Mouse (Mus musculus) ES-Bruce4 (cell line): ENCODE measurements at regions not wholly inside any gene's neighbourhood (a gene's known extent, or its start where the extent isn't known, plus 50 kb on each side); places are given as distances from the start of the nearest gene placed in this dataset.
A peak's percentile ranks its signal among the peaks of the same experiment; 100 is the strongest.

Experiments
- H3K27ac ChIP-seq: 2 replicates; pipeline ENCODE4 v1.5.1; 2012; ENCODE audit warnings: low read length, inconsistent platforms; ENCODE audit not compliant: insufficient read depth
- H3K27me3 ChIP-seq: 2 replicates; pipeline ENCODE4 v1.6.1; 2012; ENCODE audit warnings: mild to moderate bottlenecking, low read length, inconsistent platforms; ENCODE audit not compliant: control insufficient read depth, poor library complexity, insufficient read depth, severe bottlenecking
- H3K36me3 ChIP-seq: 2 replicates; pipeline ENCODE4 v1.6.1; 2012; ENCODE audit warnings: inconsistent platforms, mild to moderate bottlenecking, low read length, moderate library complexity; ENCODE audit not compliant: control insufficient read depth, poor library complexity, insufficient read depth, severe bottlenecking
- H3K4me1 ChIP-seq: one replicate; pipeline ENCODE4 v1.8.1; 2011; ENCODE audit warnings: low read length; ENCODE audit not compliant: control insufficient read depth, insufficient read depth
- H3K4me3 ChIP-seq: 2 replicates; pipeline ENCODE4 v1.5.1; 2011; ENCODE audit warnings: low read depth, mild to moderate bottlenecking, low read length
- H3K9ac ChIP-seq: 2 replicates; pipeline ENCODE4 v1.6.1; 2012; ENCODE audit warnings: low read depth, mild to moderate bottlenecking, inconsistent platforms; ENCODE audit not compliant: poor library complexity, severe bottlenecking
- H3K9me3 ChIP-seq: replicated peaks from 2 replicates; pipeline ENCODE4 v1.6.1; 2012; ENCODE audit warnings: mild to moderate bottlenecking, low read length, inconsistent platforms; ENCODE audit not compliant: control insufficient read depth, poor library complexity, insufficient read depth, severe bottlenecking
- CTCF ChIP-seq: IDR thresholded peaks from one replicate; pipeline ENCODE4 v1.8.1; 2011; ENCODE audit warnings: low read depth, low read length
- EP300 ChIP-seq: IDR thresholded peaks from 2 replicates; pipeline ENCODE4 v1.6.1; 2011; ENCODE audit warnings: low read depth, low read length; ENCODE audit not compliant: insufficient read depth
- POLR2A ChIP-seq: IDR thresholded peaks from one replicate; pipeline ENCODE4 v1.8.1; 2011; ENCODE audit warnings: low read length; ENCODE audit not compliant: insufficient read depth

DNA sequence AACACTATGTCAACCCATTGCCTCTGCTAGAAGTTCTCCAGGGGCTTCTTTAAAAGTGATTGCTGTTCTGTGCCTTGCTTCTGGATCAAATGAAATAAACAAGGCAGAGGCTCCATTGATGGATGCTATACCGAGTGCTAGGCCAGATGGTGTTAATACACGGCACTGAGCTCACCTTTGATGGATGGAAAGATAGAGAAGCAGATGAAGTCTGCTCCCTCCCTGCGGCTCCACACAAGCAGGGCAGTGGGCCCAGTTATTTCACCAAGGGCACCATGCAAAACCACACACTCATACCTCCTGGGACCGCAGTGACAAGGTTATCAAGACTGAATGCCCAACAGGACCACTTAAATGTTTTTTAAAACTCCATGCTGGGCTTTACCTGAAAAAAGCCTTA lies 2778.7 kb downstream of the 9330182O14Rik start:
- Histone ChIP-seq H3K4me3 (no peak overlapping the region), H3K36me3 (no peaks in the 10 kb centered on the region), H3K27me3 (no peaks in the 10 kb centered on the region), H3K4me1 (no peaks in the 10 kb centered on the region), H3K9me3 (no peaks in the 10 kb centered on the region), H3K27ac (no peak overlapping the region), H3K9ac (no peak overlapping the region)
- TF ChIP-seq POLR2A: no peak
- no peak for TF ChIP-seq CTCF
- no peak for TF ChIP-seq EP300

DNA sequence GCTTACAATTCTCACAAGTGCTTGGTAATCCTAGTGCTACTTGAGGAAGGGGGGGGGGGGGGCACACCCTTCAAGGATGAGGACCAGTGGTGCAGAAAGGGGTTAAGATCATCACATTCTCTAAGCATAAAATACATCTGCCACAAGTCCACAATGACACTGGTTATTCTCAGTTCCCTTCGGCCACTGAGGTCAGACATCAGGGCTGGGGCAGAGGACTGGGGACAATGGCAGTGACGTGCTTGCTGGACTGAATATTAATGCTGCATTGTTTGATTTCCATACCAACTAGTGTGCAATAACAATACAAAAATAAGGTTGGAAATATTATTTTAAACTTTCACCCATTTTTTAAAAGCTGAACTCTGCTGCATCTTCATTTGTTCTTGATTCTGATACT lies 2779.1 kb downstream of the 9330182O14Rik start:
- no peaks in the 10 kb centered on the region for H3K27me3 ChIP-seq
- H3K9me3 ChIP-seq: no peaks in the 10 kb centered on the region
- no peak overlapping the region for H3K9ac ChIP-seq
- H3K4me3 ChIP-seq: no peak overlapping the region
- TF ChIP-seq EP300 (no peak), CTCF (no peak)
- no peaks in the 10 kb centered on the region for H3K4me1 ChIP-seq
- no peaks in the 10 kb centered on the region for H3K36me3 ChIP-seq
- H3K27ac ChIP-seq: no peak overlapping the region

DNA sequence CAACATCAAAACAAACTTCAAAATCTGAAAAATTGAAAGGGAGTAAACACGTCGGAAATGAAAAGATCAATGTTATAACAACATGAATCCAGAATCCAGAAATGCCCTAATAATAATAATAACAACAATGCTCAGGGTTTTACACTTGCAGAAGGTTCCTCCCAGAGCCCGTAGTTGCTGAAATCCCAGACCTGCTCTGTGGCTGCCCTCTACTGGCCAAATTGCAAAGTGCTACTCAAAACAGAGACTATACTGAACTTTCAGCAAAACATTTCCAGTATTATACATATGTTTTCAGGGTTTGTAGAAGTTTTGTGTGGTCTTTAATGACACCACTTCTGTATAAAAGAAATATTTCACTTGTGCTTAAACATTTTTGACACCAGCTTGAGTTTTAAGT lies 2779.9 kb downstream of the 9330182O14Rik start:
- Histone ChIP-seq H3K9me3 (no peaks in the 10 kb centered on the region), H3K4me3 (no peak overlapping the region), H3K36me3 (no peaks in the 10 kb centered on the region), H3K27ac (no peak overlapping the region), H3K27me3 (no peaks in the 10 kb centered on the region), H3K9ac (no peak overlapping the region), H3K4me1 (no peaks in the 10 kb centered on the region)
- TF ChIP-seq CTCF: peak; percentile 60
- no peak for TF ChIP-seq POLR2A

DNA sequence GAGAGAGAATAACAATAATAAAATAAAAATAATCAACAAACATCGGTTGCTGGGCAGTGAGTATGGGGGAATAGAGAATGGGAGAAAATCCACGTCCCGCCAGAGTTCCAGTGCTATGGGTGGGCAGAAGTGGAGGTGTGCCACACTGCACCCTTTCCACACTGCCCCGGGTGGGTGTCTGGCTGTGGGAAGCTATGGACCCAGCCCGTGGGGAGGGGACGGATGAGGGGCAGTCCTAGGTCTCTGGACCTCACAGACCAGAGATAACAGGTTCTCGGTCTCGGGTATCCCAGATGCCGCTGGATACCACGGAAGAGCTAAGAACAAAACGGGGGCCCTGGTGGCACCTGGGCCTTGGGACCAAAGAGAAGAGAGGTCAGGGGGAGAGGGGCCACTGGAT lies 2781.0 kb downstream of the 9330182O14Rik start:
- no peaks in the 10 kb centered on the region for H3K36me3 ChIP-seq
- H3K4me1 ChIP-seq: no peaks in the 10 kb centered on the region
- no peak overlapping the region for H3K4me3 ChIP-seq
- H3K9ac ChIP-seq: no peak overlapping the region
- no peaks in the 10 kb centered on the region for H3K27me3 ChIP-seq
- TF ChIP-seq CTCF (no peak), EP300 (no peak), POLR2A (no peak)
- no peaks in the 10 kb centered on the region for H3K9me3 ChIP-seq
- no peak overlapping the region for H3K27ac ChIP-seq

DNA sequence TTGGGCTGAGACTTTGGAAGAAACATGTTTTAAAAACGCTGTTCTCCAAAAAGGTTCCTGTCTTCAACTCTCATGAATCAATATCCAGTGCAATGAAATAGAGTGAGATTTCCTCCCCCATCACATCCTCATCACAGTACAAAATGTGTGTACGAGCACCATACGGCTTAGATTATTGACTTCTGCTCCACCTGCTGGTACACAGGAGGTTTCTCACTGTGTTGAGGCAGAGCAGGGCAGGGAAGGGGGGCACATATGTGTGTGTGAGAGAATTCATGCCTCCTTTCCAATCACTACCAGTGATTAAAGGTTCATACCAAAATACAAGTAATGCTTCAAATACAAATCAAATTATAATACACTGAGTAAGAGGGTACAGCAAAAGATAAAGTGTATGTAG lies 2787.5 kb downstream of the 9330182O14Rik start:
- no peak for TF ChIP-seq CTCF
- TF ChIP-seq EP300: no peak
- no peak for TF ChIP-seq POLR2A
- Histone ChIP-seq H3K4me3 (no peak overlapping the region), H3K27me3 (no peaks in the 10 kb centered on the region), H3K4me1 (no peaks in the 10 kb centered on the region), H3K9ac (no peak overlapping the region), H3K36me3 (no peaks in the 10 kb centered on the region), H3K27ac (no peak overlapping the region), H3K9me3 (no peaks in the 10 kb centered on the region)

DNA sequence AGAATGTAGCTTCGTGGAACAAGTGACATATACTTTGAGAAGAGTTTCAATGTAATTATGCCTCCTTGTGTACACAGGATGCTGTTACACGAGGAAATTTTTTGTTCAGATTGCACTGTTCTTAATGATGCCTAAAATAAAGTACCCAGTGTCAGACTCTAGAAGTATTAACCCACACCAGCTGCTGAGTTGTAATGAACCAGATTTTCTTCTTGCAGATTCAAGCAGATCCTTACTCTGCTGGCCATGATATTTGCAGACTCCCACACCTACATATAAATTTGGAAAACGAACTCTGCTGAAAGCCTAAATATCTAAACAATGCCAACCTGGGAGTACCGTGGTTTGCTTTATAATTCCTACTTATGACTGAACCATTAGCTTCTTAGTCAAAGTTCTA lies 2794.2 kb downstream of the 9330182O14Rik start:
- Histone ChIP-seq H3K4me1 (no peaks in the 10 kb centered on the region), H3K27ac (no peak overlapping the region), H3K36me3 (no peaks in the 10 kb centered on the region), H3K27me3 (no peaks in the 10 kb centered on the region), H3K9me3 (no peaks in the 10 kb centered on the region), H3K4me3 (no peak overlapping the region), H3K9ac (no peak overlapping the region)
- TF ChIP-seq EP300 (no peak), POLR2A (no peak), CTCF (no peak)

DNA sequence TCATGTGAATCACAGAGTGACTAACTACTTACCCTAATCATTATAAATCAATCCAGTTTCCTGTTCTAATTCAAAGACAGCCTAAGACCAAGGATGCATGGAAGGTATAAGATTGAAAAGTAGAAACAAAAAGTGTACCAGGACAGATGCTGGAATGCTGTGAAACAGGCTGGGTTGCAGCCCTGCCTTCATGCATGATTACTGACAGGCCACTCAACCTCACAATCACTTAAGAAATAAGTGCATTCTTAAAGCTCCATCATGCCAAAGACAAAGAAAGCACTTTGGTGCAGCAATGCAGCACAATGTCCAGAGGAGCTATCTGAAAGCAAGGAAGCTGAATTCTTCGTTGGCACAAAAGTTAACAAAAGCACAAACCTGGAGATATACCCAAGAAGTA lies 2810.4 kb downstream of the 9330182O14Rik start:
- Histone ChIP-seq H3K4me3 (no peak overlapping the region), H3K9me3 (0 out of 2 replicates have a peak, but pooled peaks cover 2% of the 10 kb centered on the region), H3K27me3 (no peaks in the 10 kb centered on the region), H3K4me1 (no peaks in the 10 kb centered on the region), H3K27ac (no peak overlapping the region), H3K9ac (no peak overlapping the region), H3K36me3 (no peaks in the 10 kb centered on the region)
- no peak for TF ChIP-seq POLR2A
- TF ChIP-seq EP300: no peak
- no peak for TF ChIP-seq CTCF
